Mouse (Mus musculus) kidney, postnatal 36 days (tissue): ENCODE data around the gene Med13l.

Source experiments
- DNase-seq, 2 experiments: peaks; one replicate each; pipeline ENCODE4 v3.0.0; 2021 to 2022; ENCODE audit warnings: mixed read lengths in 2 of 2

Gene Med13l

DNA sequence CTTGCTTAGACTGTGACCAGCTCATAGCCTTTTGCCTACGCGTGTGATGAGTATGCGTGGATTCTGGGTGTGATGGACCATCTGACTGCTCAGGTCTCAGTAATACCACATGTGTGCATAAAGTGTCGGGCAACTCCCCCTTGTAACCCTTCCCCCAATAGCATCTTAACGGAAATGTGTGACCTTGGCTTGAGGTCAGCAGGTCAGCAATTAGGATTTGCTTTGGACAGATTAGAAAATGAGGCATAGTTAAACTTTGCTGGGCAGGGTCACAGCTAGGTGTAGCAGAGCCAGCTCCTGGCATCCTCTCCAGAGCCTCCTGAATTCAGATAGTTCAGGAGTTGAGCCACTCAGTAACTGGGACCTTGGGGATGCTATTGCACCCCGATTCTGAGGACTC is 1.6 kb upstream of the Med13l start:
- DNase-seq = no peak

DNA sequence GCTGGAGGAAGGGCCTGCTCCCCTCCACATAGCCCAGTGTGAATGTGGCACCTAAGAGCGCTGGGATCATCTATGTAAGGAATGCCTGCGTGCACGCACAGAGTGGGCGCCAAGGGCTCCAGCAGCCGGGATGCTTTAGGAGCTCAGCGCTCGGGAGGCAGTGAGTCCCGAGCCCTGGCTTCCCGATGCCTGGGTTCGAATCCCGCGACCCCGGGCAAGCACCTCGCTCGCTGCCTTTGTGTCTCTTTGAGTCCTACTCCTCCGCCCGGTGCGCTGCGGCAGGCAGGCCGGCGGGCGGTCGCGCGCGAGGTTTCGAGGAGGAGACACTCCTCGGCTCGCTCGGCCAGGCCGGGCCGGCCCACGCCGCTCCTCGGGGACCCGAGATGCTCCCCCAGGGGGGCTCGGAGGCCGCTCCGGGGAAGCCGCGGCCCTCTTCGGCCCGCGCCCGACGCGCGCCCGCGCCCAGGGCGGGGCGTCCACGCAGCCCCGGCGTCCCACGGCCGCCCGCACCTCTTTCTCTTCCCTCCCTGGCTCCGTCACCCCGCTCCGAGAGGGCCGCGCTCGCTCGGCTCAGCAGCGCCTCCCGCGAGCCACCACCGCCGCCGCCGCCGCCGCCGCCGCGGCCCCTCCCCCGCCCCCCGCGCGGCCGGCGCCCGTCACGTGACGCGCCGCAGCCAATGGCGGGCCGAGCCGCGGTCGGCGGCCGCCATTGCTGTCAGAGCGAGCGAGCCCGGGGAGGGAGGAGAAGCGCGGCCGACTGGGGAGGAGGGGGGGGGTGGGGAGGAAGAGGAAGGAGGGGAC is 695 bp upstream of the Med13l start:
- peak; percentile 83 to 91 for DNase-seq

DNA sequence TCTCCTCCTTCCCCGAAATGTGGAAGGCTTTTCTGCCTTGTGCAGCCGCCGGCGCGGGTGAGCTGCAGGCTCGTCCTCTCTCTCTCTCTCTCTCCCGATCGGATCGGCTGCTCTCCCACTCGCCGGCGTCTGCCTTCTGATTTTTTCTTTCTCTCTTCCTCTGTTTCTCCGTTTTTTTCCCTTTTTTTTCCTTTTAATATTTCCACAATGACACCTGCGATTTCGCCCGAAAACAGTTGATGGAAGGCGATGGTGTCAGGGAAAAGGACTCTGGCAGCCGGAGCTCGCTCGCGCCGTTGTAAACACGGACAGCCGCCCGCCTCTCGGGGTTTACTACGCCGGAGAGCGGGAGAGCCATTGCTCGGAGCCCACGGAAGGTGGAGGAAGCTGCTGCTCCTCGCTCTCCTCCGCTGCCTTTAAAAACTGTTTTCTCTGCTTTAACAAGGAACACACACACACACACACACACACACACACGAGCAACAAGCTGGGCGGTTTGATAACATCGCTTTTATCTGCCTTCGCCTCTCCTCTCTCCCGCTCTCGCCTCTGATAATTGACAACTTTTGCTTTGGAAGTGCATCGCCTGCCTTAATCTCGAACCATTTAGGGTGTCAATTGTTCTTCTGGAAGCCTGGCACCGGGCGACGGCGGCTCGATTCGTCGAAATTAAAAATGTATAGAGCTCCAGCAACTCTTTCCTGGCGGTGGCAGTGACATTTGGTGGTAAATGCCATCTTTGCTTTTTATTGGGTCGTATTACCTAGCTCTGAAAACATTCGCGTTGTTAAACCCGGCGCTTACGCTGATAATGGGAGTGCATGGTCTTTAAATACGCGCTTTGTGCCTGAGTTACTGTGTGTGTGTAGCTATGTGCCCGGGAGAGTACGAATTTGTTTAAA is 858 bp downstream of the Med13l start:
- peak; percentile 36 to 70 for DNase-seq

DNA sequence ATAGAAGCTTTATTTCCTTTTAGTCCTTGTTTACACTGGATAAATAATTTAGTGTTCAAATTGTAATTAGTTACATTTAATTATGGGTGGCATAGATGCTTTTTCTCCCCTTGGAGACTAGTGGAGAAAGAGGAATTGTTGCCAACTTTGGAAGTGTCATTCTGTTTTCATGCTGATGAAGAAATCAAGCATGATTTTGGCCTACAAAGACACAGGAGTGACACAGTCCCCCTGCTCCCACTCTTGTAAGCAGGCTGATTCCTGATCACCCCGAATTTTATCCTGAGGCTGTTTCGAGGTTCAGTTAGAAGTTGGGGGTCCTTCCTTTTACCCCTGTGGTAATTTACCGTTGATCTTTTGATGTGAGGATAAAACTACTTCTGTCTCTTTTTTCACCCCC is 1.7 kb downstream of the Med13l start:
- no peak for DNase-seq

DNA sequence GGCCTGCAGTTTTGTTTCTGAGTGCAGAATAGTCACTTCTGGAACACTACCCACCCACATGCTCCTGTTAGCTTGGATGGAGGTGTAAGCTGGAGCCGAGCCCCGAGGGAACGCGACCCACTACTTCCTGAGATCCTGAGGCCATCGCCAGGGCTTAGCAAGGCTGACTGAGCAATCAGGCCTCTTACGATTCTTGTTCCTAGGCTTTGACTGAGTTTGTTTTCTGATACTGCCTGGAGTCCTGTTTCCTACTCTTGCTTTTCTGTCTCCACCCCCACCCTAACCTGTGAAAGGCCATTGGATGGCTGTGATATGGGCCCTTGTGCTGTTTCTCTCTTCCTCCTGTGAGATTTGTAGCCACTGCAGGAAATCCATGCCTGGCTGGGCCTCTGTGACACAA is 3.1 kb downstream of the Med13l start:
- DNase-seq = no peak

DNA sequence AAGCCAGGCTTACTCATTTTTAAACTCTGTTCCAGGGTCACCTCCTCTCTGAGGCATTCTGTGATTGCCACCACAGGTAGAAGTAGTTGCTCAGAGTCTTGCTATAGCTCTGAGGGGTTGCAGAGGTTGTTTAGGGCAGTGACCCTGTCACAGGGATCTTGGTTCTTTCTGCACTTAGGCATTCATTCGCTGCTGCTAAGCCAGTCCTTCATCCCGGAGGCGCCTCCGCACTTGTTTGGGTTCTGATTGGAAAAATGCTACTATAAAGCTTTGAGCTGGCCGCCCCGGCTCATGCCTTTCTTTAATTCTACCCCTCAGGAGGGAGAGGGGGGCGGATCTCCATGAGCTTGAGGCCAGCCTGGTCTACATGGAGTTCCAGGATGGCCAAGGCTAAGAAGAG is 6.9 kb downstream of the Med13l start:
- no peak for DNase-seq

DNA sequence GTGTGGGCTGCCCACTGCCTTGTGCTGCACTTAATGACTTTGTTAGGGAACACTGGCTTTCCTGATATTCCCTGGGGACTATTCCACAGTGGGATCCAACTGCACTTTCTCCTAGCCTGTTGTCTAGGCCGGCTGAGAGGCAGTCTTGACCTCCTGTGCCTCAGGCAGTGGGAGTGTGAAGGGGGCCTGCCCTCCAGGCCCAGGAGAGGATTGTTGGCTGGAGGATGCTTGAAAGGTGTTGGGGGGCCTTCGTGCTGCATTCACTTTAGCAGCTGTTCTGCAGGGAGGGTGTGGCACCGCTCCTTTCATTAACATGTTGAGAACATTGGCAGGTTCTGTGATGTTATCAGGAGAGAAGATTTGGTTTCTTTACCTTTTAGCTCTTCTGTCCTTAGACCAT is 8.5 kb downstream of the Med13l start:
- no peak for DNase-seq

DNA sequence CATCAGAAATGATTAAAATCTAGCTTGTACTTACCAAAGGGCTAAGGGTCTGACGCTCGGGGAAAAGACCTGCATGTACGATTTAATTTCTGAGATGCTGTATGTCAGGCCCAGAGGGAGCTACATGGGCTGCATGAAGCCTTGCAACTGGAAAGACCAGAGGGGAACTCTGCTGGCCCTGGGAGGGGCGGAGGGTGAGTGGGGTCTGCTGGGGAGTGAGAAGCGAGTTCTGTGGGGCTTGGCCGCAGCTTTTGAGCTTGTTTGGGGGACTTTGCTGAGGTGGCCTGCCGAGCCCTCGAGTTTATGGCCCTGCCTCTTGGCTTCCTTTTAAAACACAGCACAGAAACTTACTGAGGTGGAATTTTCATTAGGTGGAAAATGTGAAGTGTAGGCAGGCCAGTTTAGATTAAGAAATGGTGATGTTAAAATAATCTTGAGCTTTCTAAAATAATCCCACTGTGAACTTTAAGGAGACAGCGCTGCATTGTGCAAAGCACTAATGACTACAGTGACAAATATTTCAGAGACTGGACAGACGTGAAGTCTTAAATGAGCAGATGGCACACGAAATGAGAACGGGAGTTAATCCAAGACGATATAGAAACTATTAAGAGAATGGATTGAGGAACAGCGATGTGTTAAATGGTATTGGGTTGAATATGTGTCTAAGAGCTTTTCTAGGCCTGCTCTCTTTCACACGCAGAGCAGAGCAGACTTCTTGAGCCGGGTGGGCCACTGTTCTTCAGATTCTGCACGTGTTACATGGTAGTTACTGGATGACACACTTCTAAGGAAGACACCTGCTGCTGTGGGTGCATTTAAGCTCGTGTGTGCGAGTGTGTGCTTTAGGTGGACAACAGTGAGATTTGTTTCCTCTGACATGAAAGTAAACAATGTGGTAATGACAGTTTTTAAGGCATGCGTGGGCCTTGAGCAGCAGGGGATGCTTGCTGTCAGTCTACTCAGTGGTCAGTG is 9.4 kb downstream of the Med13l start:
- DNase-seq = no peak

DNA sequence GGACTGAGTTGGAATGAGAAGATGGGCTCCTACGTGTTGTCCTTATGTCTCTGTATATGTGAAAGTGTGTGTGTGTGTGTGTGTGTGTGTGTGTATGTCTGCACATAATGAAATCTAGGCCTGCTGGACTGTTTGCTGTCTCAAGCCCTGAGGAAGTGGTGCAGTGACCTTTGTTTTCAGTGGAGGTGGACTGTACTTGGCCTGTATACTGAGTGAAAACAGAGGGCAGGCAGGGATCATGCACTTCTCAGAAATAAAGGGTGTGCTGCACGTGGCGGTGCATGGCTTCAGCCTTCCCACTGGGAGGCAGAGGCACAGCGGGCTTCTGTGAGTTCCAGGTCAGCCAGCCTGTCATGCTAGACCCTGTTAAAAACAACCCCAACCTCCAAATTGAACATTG is 11.0 kb downstream of the Med13l start:
- DNase-seq = peak; percentile 63 to 69

DNA sequence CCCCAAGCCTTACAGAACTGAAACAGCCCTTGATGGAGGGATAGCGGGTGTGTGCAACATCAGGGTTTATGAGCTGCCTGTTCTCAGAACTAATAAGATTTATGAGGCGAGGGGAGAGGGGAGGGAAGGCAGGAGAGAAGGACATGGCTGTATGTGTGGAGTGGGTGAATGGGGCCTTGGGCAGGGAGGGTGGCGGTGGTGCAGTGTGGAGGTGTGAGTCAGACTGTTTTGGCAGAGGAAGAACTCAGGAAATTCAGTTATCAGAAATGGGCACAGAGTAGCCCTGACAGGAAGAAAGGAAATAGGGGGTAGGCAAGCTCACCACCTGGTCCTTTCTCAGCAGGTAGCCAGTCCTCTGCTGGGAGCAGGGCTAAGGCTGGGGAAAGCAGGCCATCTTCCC is 13.8 kb downstream of the Med13l start:
- DNase-seq = no peak

DNA sequence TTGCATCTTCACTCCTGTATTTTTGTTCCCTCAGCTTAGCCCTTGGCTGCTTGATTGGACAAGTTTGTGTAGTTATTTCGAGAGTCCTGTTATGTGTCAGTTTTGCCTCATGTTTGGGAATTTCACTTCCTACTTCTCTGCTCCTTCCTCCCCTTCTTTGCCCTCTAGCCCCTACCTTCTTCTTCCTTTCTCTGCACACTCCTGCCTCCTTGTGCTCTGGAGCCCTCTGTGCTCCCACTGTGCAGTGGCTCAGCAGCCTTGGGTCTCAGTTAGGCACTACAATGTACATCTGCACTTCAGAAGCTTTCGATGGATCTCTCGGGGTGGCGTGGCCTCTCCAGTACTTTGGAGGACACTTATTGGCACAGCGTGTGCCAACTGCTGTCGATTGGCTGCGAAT is 14.5 kb downstream of the Med13l start:
- no peak for DNase-seq

DNA sequence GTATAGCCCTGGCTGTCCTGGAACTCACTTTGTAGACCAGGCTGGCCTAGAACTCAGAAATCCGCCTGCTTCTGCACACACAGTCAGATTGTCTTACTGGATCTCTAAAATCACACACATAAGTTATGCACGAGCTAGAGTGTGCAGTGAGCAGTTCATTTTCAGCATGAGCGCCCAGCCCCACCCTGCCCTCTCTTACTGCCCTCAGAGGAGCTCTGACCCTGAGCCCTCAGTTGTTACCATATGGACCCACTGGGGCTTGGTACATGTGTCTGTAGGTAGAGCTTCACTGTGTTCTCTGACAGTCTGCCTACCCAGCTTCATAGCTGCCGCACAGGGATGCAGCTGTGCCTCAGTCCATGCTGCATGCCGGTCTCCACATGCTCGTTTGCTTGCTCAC is 15.4 kb downstream of the Med13l start:
- no peak for DNase-seq

DNA sequence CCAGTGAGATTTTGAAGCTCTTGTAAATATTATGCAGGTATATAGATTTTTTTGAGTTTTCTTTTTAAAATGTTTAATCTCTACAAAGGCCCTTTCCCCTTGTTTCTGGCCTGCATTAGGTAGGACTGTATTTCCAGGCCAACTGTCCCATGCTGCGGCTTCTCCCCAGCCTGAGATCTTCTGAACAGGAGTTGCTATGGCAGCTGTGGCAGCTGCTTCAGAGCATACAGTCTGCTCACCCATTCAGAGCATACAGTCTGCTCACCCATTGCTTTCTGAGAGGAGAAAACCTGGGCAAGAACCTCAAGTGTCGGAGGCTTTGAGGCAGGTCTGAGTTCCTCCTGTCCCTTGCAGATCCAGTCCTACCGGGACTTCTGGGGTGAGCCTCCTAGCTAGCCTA is 16.3 kb downstream of the Med13l start:
- no peak for DNase-seq

DNA sequence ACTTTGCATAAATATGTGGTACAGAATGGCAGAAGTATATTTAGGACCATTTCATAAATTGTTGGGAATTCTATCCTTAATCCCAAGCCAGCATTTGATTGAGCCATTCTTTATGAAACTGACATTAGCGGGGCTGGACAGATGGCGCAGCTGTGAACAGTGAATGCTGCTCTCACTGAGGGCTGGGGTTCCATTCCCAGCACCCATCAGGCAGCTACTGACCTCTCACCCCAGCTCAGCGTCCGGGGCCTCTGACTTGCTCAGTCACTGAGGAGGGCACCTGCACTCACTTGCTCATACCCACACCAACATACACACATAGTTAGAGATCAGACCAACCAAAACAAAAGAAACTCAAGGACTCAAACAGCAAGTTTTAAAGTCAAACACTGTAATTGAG is 24.9 kb downstream of the Med13l start:
- DNase-seq = no peak

DNA sequence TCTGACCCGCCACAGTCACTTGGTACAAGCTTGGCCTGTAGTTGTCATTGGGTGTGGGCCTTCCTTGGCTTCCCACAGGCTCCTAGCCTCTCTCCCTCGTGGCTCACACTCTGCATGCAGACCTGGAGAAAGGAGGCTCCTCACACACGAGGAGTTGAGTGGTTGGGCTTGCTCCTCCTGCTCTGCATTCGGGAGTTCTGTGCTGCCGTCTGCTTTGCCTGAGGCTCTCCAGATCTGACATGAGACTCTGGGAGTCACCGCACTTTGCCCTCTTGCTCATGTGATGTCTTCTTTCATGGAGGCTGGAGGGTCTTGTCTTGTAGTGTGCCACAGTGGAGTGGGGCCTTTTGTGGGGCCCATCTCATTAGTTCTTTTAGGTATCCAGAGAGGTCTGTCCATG is 26.1 kb downstream of the Med13l start:
- DNase-seq = peak in 1 of 2 experiments; percentile 44

DNA sequence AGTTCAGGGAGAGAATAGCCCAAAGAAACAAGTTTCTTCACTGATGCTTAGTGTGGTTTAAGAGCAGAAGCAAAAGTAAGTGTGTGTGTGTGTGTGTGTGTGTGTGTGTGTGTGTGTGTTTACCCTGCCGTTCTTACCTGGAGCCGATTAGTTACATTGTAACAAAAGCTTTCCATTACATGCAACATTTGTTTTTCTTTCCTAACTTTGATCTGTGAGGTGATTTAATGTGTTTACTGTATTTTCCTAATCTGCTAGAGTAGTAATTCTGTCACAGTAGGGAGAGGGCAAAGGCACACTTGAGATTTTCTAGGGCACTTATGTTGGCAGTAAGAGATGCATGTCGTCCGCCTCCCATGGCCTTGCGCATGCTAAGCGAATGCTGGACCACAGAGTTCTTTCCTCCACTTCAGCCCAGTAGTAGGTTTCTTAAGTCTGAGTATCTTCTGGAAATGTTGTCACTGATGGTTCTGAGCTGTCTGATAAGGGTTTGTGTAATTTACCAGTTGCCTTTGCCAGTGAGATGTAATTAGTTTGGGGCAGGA is 28.0 kb downstream of the Med13l start:
- DNase-seq = no peak

DNA sequence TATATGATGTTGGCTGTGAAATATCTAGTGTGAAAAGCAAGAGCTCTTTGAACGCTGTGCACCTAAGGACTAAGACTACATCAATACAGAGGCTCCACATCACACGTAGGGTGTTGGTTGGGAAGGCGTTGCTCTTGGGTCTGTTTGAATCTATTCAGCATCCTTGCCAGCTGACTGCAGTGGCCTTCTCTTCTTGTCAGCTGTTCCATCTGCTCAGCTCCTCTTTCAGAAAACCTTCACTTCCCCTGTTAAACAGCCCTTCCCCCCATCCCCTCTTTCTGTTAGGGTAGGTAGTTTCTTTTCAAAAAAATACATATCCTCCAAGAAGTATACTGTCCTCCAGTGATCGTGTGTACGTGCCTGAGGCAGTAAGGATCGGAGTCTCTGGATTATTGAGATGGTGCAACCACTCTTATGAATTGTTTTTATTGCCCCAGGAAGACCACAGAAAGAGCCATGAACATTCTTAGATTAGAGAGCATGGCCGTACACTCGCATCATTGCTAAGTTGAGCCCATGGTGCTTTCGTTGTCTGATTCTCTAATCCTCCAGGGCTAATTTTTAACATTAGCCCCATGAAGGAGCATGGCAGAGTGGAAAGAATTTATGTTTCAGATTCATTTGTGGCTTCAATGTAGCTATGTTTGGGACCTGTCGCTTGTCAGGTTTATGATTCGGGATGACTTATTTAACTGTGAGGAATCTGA is 28.9 kb downstream of the Med13l start:
- DNase-seq = no peak

DNA sequence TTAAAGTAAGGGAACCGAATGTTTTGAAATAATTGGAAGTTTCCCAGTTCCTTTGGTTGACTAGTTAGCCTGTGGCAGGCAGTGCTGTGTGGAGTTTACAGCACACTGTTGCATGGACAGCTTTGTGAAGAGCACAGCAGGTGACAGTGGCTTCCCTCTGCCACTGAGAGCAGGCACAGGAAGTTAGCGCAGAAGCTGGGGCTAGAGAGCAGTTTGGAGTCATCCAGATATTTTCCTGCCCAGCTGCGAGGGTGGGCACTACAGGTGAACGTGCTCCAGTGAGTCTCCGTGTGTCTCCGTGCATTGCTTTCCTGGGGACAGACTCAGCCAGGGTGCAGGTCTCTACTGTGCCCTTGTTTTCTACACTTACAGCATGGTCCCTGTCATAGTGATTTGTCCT is 30.4 kb downstream of the Med13l start:
- DNase-seq = no peak

DNA sequence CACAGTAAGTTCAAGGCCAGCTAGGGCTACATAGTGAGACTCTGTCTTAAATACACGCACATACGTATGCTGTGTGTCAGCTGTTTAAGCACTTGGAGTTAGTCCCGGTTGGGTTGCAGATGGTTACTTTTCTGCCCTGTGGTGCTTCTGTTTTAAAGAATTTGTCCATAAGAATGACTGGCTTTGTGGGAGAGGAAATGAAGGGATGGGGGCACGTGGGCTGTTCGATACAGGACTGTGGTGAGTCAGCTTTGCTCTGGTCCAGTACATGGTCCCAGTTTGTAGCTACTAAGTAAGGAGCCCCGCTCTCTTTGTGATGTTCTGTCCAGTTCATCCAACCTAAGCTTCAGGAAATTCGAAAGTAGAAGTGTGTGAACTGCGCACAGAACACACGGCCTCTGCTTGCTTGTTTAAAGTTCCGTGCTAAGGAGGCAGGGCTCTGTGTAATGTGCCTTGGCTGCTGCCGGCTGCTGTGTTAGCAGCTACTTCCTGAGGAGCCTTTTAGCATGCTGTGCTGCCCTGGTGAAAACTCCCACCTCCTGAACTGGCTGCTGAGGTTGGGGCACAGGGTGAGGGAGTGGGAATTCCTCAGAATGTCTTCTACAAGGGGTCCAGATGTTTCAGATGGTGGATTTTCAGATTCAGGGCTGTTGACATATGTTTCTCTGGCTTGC is 31.5 kb downstream of the Med13l start:
- DNase-seq = peak in 1 of 2 experiments; percentile 40

DNA sequence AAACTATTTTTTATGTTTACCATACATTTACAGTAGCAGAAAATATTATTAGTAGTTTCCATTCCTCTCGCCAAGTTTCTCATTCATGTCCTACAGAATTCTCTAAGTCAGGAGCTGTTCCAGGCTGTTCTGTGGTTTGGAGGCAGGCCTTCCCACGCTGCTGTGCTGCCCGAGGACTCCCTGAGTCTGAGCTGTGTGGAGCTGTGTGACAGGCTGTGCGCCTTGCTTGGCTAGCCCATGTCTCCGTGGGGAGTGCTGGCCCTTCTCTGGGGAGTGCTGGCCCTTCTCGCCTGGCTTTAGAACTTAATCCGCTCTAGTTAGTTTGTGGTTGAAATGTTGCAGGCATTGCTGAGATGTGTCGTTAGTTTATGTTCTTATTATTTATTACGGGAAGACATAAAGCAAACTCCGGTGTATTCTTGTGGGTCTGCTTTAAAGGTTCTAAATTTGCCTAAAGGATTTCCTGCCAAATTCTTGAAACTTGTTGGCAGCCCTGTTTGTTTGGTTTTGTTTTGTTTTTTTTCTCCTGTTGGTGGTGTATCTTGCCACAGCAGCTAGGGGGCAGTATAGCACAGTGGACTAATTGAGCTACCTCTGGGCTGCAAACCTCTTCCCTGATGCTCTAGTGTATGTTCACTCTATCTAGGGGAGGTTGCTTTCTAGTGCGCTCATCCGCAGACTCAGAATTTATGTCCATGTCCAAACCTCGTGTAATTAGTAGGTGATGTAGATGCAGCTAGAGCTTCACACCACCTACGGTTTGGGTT is 34.2 kb downstream of the Med13l start:
- DNase-seq = peak; percentile 60 to 78
